In genomic region chr1:191495051-191495467, GRCm38 (mm10) we compare ENCODE assay signal across 10 mouse cellular contexts.
DNase-seq lines count a peak whose midpoint lies in the region; ATAC-seq and TF ChIP-seq lines count a peak whose summit lies in the region.
"Had no signal": no experiment of that assay in that cellular context is flagged by ENCODE, and none has a peak within 500 bp of the region (broad histone marks: within the 10 kb centered on the region; RNA-seq: fewer than 3 reads in every experiment).

No protein-coding gene starts in this region.

- no peak overlapping the region; the same call in 1 of the 2 replicates for H3K4me2 ChIP-seq in intestine, postnatal 0 days (replicated peaks; ENCODE audit: low read depth)
- H3K4me2 ChIP-seq in intestine, embryonic 15.5 days (replicated peaks): no peak overlapping the region
- H3K4me2 ChIP-seq in lung, embryonic 14.5 days: no peak overlapping the region

- DNase-seq in brain, adult 2 months (ENCODE audit: low read depth, low spot score): peak; percentile 24
- peak; percentile 57 for DNase-seq in cerebellum, adult 9-11 months
- DNase-seq in lung, embryonic 14.5 days: peak; percentile 35
- no peak for DNase-seq in layer of hippocampus, adult 11-12 months (ENCODE audit: low spot score)
- no peak for DNase-seq in frontal cortex, postnatal 10 days (ENCODE audit: low spot score in 2 of 2)
- no peak for DNase-seq in gastrocnemius, adult 18-20 months (ENCODE audit: low spot score)
- DNase-seq: gastrocnemius, postnatal 14 days had no signal

- peaks cover 10% of the 10 kb centered on the region; the same call in 1 of the 2 replicates for H3K4me1 ChIP-seq in intestine, postnatal 0 days (replicated peaks; ENCODE audit: control insufficient read depth, insufficient read depth, low read length)
- H3K4me1 ChIP-seq in intestine, embryonic 15.5 days (replicated peaks): 0 out of 2 replicates have a peak, but pooled peaks cover 7% of the 10 kb centered on the region
- peaks cover 7% of the 10 kb centered on the region; the same call in 1 of the 2 replicates for H3K4me1 ChIP-seq in lung, embryonic 14.5 days (ENCODE audit: insufficient read depth)

- H3K9me3 ChIP-seq in intestine, postnatal 0 days (ENCODE audit: control insufficient read depth): no peaks in the 10 kb centered on the region
- no peaks in the 10 kb centered on the region for H3K9me3 ChIP-seq in intestine, embryonic 15.5 days
- no peaks in the 10 kb centered on the region for H3K9me3 ChIP-seq in lung, embryonic 14.5 days (ENCODE audit: low read depth, low read length)

- no peaks in the 10 kb centered on the region for H3K27me3 ChIP-seq in intestine, postnatal 0 days (replicated peaks; ENCODE audit: control insufficient read depth, insufficient read depth, low read length)
- no peaks in the 10 kb centered on the region for H3K27me3 ChIP-seq in intestine, embryonic 15.5 days (replicated peaks)
- no peaks in the 10 kb centered on the region; the same call in 1 of the 2 replicates for H3K27me3 ChIP-seq in lung, embryonic 14.5 days (ENCODE audit: insufficient read depth, low read length)

- H3K27ac ChIP-seq in intestine, postnatal 0 days (ENCODE audit: low read depth, low read length): no peak overlapping the region
- no peak overlapping the region for H3K27ac ChIP-seq in intestine, embryonic 15.5 days
- no peak overlapping the region for H3K27ac ChIP-seq in lung, embryonic 14.5 days (ENCODE audit: low read depth)
- H3K27ac ChIP-seq: macrophage had no signal

- H3K9ac ChIP-seq in intestine, postnatal 0 days (ENCODE audit: low read depth, low read length): no peak overlapping the region
- no peak overlapping the region for H3K9ac ChIP-seq in intestine, embryonic 15.5 days
- H3K9ac ChIP-seq in lung, embryonic 14.5 days: no peak overlapping the region

- 34% methylated on average over 10 of the region's 10 CpGs for WGBS in intestine, postnatal 0 days
- 51% methylated on average over 10 of the region's 10 CpGs for WGBS in intestine, embryonic 15.5 days
- WGBS in lung, embryonic 14.5 days: 30% methylated on average over 10 of the region's 10 CpGs

- TF ChIP-seq CTCF in intestine, postnatal 0 days (IDR thresholded peaks at IDR 0.05; ENCODE audit: low read depth): no peak
- no peak for TF ChIP-seq CTCF in lung, embryonic 14.5 days (IDR thresholded peaks at IDR 0.05; ENCODE audit: low read depth)

- no peaks in the 10 kb centered on the region for H3K36me3 ChIP-seq in intestine, postnatal 0 days (ENCODE audit: control insufficient read depth, insufficient read depth)
- no peaks in the 10 kb centered on the region for H3K36me3 ChIP-seq in intestine, embryonic 15.5 days
- no peaks in the 10 kb centered on the region for H3K36me3 ChIP-seq in lung, embryonic 14.5 days (ENCODE audit: insufficient read depth)

- no peak overlapping the region for H3K4me3 ChIP-seq in intestine, postnatal 0 days (ENCODE audit: low read depth, low read length)
- H3K4me3 ChIP-seq in intestine, embryonic 15.5 days (replicated peaks): no peak overlapping the region
- H3K4me3 ChIP-seq in lung, embryonic 14.5 days (ENCODE audit: low read depth, low read length): no peak overlapping the region

- peak; percentile 29; the same call in 1 of the 2 replicates for ATAC-seq in intestine, postnatal 0 days
- ATAC-seq in intestine, embryonic 15.5 days: no peak
- ATAC-seq in lung, embryonic 14.5 days (ENCODE audit: insufficient read depth): peak; percentile 31; the same call in 1 of the 2 replicates

Comparison
In these comparisons a context has a peak if more than half of its experiments do, and no peak if none do; other contexts are left out.
1. DNase-seq: peak in brain, adult 2 months (single experiment), cerebellum, adult 9-11 months (single experiment) and lung, embryonic 14.5 days (single experiment); none in layer of hippocampus, adult 11-12 months (single experiment), frontal cortex, postnatal 10 days (0 of 2) and gastrocnemius, adult 18-20 months (single experiment).